Mouse (Mus musculus): Measurements from ENCODE around the gene Palm2.

DNA sequence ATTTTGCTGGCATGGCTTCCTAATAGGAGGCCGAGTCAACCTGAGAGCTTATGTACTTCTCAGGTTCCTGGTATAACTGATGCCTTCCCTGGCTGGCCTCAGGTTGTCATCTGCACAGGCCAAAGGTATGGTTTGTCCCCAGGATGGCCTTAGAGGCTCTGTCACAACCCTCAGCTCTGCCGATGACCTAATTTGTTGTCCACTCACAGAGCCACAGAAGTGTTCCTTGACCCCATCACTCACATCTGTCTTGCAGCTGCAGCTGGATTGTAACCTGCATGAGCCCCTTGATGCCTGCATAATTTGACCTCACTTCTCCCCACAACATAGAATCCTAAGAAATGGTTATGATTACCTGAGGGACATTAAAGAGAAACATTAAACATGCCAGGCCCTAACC is 190.8 kb downstream of the Palm2 start:
- TF ChIP-seq CTCF (IDR thresholded peaks at IDR 0.05; ENCODE audit: low read depth, low read length) (no peak), POLR2A (IDR thresholded peaks at IDR 0.05; ENCODE audit: borderline replicate concordance, low read depth, low read length) (no peak)
